Comparison of ENCODE assay signal across 8 mouse cellular contexts in the genomic region with DNA sequence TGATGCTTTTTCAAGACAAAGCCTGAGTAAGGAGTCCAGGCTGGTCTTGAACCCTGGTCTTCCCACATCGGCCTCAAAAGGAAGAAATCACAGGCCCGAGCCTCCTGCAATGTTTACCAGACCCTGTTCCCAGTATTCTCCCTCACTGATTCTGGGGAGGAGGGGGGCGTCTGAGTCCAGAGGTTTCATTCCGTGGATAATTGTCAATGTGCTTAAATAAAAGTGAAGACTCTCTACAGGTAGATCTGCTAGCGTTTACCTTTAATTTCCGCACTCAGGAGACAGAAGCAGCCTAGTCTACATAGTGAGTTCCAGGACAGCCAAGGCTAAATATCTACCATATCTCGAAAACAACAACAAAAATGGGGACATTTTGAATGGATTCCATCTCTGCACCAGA.
DNase-seq lines count a peak whose midpoint lies in the region; ATAC-seq and TF ChIP-seq lines count a peak whose summit lies in the region.

No protein-coding gene starts in this region.

- H3K4me3 ChIP-seq in heart, embryonic 11.5 days (ENCODE audit: low read depth, low read length): peak overlapping the region; percentile 44; the same call in 1 of the 2 replicates
- H3K4me3 ChIP-seq in C2C12 (ENCODE audit: insufficient read depth, poor library complexity, severe bottlenecking): no peak overlapping the region
- no peak overlapping the region for H3K4me3 ChIP-seq in forebrain, embryonic 13.5 days
- H3K4me3 ChIP-seq in limb, embryonic 15.5 days: no peak overlapping the region

- no peak overlapping the region for H3K27ac ChIP-seq in heart, embryonic 11.5 days (ENCODE audit: low read depth, low read length)
- H3K27ac ChIP-seq in forebrain, embryonic 13.5 days: no peak overlapping the region
- no peak overlapping the region for H3K27ac ChIP-seq in limb, embryonic 15.5 days

- peak overlapping the region; percentile 8 for H3ac ChIP-seq in C2C12 (ENCODE audit: control insufficient read depth, insufficient read length, low read depth)

- DNase-seq in heart, adult 8-10 months (ENCODE audit: low spot score): no peak
- DNase-seq in frontal cortex, postnatal 25 days (ENCODE audit: low spot score in 2 of 2): no peak
- DNase-seq in urinary bladder, adult 18-20 months (ENCODE audit: low spot score in 2 of 2): no peak

- no peaks in the 10 kb centered on the region for H3K79me3 ChIP-seq in C2C12 (ENCODE audit: low read depth)

- H3K27me3 ChIP-seq in heart, embryonic 11.5 days (ENCODE audit: control insufficient read depth, insufficient read depth, low read length): no peaks in the 10 kb centered on the region; the same call in 1 of the 2 replicates
- H3K27me3 ChIP-seq in C2C12 (ENCODE audit: control insufficient read depth, insufficient read depth, insufficient read length): no peaks in the 10 kb centered on the region
- H3K27me3 ChIP-seq in forebrain, embryonic 13.5 days: peaks cover 20% of the 10 kb centered on the region
- H3K27me3 ChIP-seq in limb, embryonic 15.5 days: no peaks in the 10 kb centered on the region; the same call in 1 of the 2 replicates

- whole genome bisulfite sequencing in heart, embryonic 11.5 days (ENCODE audit: insufficient replicate concordance): 53% methylated on average over 7 of the region's 7 CpGs
- WGBS in forebrain, embryonic 13.5 days: 51% methylated on average over 7 of the region's 7 CpGs
- WGBS in limb, embryonic 15.5 days: 45% methylated on average over 7 of the region's 7 CpGs

- 0 out of 2 replicates have a peak overlapping the region, but pooled peaks have one; percentile 10 for H3K9ac ChIP-seq in heart, embryonic 11.5 days (ENCODE audit: low read depth, low read length)
- H3K9ac ChIP-seq in forebrain, embryonic 13.5 days: no peak overlapping the region
- no peak overlapping the region for H3K9ac ChIP-seq in limb, embryonic 15.5 days

- no peak for ATAC-seq in heart, embryonic 11.5 days (replicated peaks; ENCODE audit: insufficient number of reproducible peaks, low FRiP score, low TSS enrichment)
- no peak for ATAC-seq in forebrain, embryonic 13.5 days
- no peak for ATAC-seq in limb, embryonic 15.5 days (ENCODE audit: insufficient number of reproducible peaks, low FRiP score, low TSS enrichment, low read depth)
- ATAC-seq in frontal cortex, adult (ENCODE audit: low TSS enrichment): no peak; the same call in 1 of the 2 replicates

- H3K79me2 ChIP-seq in C2C12 (ENCODE audit: control insufficient read depth, insufficient read depth): peaks cover 9% of the 10 kb centered on the region

- H3K4me1 ChIP-seq in heart, embryonic 11.5 days (ENCODE audit: control insufficient read depth, insufficient read depth, low read length): peaks cover 5% of the 10 kb centered on the region; the same call in 1 of the 2 replicates
- peaks cover 22% of the 10 kb centered on the region for H3K4me1 ChIP-seq in forebrain, embryonic 13.5 days
- H3K4me1 ChIP-seq in limb, embryonic 15.5 days: peaks cover 33% of the 10 kb centered on the region

- H3K36me3 ChIP-seq in heart, embryonic 11.5 days (ENCODE audit: control insufficient read depth, insufficient read depth, low read length): no peaks in the 10 kb centered on the region
- no peaks in the 10 kb centered on the region for H3K36me3 ChIP-seq in C2C12 (ENCODE audit: control insufficient read depth, insufficient read depth)
- H3K36me3 ChIP-seq in forebrain, embryonic 13.5 days (ENCODE audit: poor library complexity, severe bottlenecking): no peaks in the 10 kb centered on the region
- no peaks in the 10 kb centered on the region for H3K36me3 ChIP-seq in limb, embryonic 15.5 days

- H3K9me3 ChIP-seq in heart, embryonic 11.5 days (replicated peaks; ENCODE audit: control insufficient read depth, low read length): no peaks in the 10 kb centered on the region
- H3K9me3 ChIP-seq in forebrain, embryonic 13.5 days (replicated peaks): no peaks in the 10 kb centered on the region
- no peaks in the 10 kb centered on the region for H3K9me3 ChIP-seq in limb, embryonic 15.5 days

- H3K4me2 ChIP-seq in heart, embryonic 11.5 days: peak overlapping the region; percentile 86
- H3K4me2 ChIP-seq in forebrain, embryonic 13.5 days: peak overlapping the region; percentile 60; the same call in 1 of the 2 replicates
- peak overlapping the region; percentile 89 for H3K4me2 ChIP-seq in limb, embryonic 15.5 days

- TF ChIP-seq CTCF in C2C12 (IDR thresholded peaks at IDR 0.05; ENCODE audit: control insufficient read depth, insufficient read depth, insufficient read length): no peak

TF ChIP-seq in C2C12, 6 proteins besides CTCF, POLR2A, EP300 and RAD21:
- TF ChIP-seq FOSL1 (IDR thresholded peaks at IDR 0.05; ENCODE audit: insufficient read depth, low read length, poor library complexity, severe bottlenecking): no peak
TF ChIP-seq in C2C12: peak in this region for 0.
